Mouse (Mus musculus): ENCODE data around the gene Il10rb. TPM values are rescaled to one million over a fixed set of nuclear protein-coding genes. Genes with fewer than 3 reads are reported as not detected.
A peak's percentile ranks its signal among the peaks of the same experiment; 100 is the strongest.

The Il10rb gene
- total RNA-seq, 2 experiments from 2014 or later = 75.4 to 78.8 TPM

- DNase-seq = no peak
Measured at GRCm38 (mm10) chr16:91382261-91382790, 23.6 kb upstream of the Il10rb start.

DNA sequence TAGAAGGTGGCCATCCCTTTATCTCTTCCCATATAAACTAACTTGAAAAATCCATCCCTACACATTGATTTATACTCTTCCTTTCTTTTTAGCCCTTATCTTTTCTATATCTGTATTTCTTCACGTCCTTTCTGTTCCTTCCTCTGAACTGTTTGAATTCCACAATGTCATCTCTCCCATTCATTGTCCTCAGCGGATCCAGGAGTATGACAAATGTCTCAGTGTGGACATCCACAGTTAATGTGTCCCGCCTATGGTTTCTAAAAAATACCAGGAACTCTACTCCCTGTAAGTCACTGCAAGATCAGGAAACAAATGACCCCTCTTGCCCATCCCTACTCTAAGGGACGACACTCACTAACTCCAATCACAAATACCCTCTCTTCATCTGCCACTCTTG is 21.7 kb upstream of the Il10rb start:
- DNase-seq = no peak

DNA sequence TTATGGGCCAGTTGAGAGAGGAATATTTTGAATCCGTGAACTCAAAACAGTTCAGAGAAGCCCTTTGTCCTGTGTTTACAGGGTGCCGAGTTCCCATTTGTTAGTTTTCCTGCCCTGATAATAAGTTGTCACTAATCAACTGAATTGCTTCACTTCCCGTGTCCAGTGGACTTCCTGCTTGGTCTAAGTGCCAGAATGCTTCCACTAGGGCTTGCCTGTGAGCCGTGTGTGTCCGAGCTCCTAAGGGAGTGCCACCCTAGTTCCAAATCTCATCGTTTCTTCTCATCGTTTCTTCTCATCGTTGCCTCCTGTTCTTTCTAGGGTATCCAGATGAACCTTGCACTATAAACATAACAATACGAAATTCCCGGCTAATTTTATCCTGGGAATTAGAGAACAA is 20.3 kb upstream of the Il10rb start:
- DNase-seq = no peak

DNA sequence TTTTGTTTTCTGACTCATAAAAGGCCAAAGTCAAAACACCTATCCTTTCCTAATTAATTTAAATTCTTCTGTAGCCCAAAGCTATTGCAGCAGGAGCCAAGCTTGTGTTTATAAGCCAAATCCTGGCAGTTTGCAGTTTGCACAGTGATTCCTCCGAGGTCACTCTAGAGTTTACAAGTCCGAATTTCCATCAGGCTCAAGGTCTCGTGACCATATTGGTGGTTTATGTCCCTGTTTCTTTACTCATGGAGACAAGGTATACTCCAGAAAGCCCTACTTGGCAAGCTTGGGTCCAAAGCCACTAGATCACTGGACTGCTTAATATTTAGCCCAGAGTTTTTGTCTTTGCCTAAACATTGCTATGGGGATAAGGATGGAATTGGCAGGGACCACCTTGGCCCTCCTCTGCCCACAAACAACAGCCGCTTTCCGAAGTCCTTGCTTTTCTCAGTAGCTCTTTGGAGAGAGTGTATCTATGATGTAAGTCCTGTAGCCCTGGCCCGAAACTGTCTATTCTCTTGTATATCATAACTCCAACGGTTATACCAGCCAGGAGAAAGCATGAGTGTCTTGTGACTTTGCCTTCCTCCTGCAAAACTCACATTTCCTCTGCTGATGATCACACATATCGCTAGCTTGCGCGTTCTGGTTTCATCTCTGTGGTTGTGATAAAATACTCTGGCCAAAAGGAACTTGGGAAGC is 19.4 kb upstream of the Il10rb start:
- DNase-seq = no peak

- no peak for DNase-seq
Measured at GRCm38 (mm10) chr16:91387121-91387486, 18.9 kb upstream of the Il10rb start.

DNA sequence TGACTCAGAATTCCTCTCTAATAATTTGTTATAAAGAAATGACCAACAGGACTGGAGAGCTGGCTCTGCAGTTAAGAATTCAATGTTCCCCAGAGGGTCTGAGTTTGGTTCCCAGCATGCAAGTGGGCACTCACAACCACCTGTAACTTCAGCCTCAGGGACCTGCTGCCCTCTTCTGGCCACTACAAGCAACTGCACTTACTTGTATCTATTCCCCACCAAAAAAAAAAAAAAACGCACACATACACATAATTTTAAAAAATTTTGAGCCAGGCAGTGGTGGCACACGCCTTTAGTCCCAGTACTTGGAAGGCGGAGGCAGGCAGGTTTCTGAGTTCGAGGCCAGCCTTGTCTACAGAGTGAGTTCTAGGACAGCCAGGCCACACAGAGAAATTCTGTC is 15.9 kb upstream of the Il10rb start:
- DNase-seq = no peak

GRCm38 (mm10) chr16:91391421-91391820 is 14.5 kb upstream of the Il10rb start, which contains the start of gene Gm21970:
Gene Gm21970, plus strand, starts transcription at chr16:91391721.
- no peak for DNase-seq

- DNase-seq = no peak
Measured at GRCm38 (mm10) chr16:91394826-91395410, 11.0 kb upstream of the Il10rb start.

- no peak for DNase-seq
Measured at GRCm38 (mm10) chr16:91395633-91396392, 10.2 kb upstream of the Il10rb start.

- no peak for DNase-seq
Measured at GRCm38 (mm10) chr16:91396844-91397537, 9.0 kb upstream of the Il10rb start.

DNA sequence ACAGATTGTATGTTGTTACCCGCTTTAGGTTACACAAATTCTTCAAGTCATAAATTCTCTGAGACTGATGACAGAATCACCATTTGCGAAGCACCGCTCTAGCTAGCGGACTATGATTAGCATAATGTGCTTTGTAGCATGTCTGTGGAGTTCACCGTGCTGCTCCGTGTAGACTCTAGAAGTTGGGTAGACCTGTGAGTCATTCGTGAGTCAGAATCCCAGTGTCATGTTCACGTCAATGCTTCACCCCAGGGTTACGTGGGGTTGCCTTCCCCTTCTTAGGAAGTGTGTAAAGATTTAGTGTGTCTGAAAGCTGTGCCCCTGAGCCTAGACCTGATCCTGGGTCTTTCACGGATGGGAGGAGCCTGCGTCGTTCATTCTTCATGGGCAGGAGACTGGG is 7.9 kb upstream of the Il10rb start:
- peak; percentile 45 for DNase-seq

- DNase-seq = no peak
Measured at GRCm38 (mm10) chr16:91398944-91399343, 7.0 kb upstream of the Il10rb start.

DNA sequence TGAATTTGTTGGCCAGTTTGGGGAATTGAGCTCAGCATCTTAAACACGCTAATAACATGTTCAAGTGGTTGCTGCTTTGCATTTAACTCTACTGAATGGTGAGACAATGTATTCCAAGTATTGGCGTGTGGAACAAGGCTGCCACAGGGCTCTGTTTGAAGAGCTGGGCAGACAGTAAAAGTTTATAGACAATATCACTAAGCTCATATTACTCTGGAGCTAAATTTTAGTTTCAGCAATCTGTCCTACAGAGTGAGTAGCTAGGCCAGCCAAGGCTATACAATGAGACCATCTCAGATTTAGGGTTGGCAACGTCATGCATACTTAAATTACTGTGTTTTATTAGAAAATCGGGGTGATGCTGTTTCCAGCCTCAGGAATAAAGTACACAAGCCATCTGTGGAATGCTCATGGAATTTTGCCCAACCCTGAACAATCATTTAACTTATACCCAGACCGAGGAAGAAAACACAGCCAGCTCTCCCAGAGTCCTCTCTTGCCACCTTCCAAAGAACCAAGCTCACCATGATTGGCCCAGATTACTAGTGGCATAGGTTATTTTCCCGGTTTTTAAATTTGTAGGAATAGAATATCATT is 4.3 kb upstream of the Il10rb start:
- no peak for DNase-seq

GRCm38 (mm10) chr16:91403784-91404183 is 2.2 kb upstream of the Il10rb start:
- DNase-seq = no peak

GRCm38 (mm10) chr16:91404187-91404586 is 1.8 kb upstream of the Il10rb start:
- DNase-seq = no peak

- DNase-seq = no peak
Measured at GRCm38 (mm10) chr16:91404828-91405577, 961 bp upstream of the Il10rb start.

DNA sequence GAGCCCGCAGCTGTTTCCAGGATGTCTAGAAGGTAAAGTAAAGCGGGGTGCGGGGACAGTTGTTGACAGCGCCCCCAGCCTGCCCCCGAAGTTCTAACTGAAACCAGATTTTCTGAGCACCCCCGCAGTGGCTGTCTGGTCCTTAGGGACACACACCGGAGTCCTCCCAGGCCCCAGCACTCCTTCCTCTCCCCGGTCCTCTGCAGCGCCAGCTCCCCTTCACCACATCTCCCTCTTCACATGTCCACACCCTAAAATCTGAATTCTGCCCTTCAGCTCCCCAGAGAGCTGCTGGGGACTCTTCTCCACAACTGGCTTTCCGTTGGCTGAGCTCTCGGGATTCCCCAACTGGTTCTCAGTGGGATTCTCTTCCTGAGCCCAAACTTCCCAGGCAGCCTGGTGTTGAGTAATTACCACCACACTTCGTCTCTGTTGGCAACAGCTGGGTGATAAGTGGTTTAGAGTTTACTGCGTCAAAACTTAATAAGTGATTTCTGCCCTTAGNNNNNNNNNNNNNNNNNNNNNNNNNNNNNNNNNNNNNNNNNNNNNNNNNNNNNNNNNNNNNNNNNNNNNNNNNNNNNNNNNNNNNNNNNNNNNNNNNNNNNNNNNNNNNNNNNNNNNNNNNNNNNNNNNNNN is 739 bp downstream of the Il10rb start:
- peak; percentile 70 for DNase-seq

- DNase-seq = no peak
Measured at GRCm38 (mm10) chr16:91413102-91413844, 7.3 kb downstream of the Il10rb start.

GRCm38 (mm10) chr16:91415391-91416189 is 9.6 kb downstream of the Il10rb start:
- peak; percentile 49 for DNase-seq

Measured in adrenal gland, postnatal 10 days (tissue).